Mouse (Mus musculus): ENCODE results near the gene Tceal5. TPM values are rescaled to one million over a fixed set of nuclear protein-coding genes. Genes with fewer than 3 reads are reported as not detected.

Tceal5 gene
- polyA plus RNA-seq (2015; fragmentation: Nextera tagmentation; extraction: Ambion mirVana), result 35.3 and 37.8 TPM in 2 replicates

GRCm38 (mm10) chrX:136203664-136204066, at the start of gene Tceal5:
Gene Tceal5, minus strand, starts transcription at chrX:136203876.
- ATAC-seq (ENCODE audit: low FRiP score, low read depth), result peak; percentile 95
- Histone ChIP-seq H3K9me3 (no peaks in the 10 kb centered on the region), H3K9ac (peak within 1 kb of the TSS; percentile 54), H3K4me1 (replicated peaks) (no peaks in the 10 kb centered on the region), H3K27ac (replicated peaks) (peak within 1 kb of the TSS; percentile 78), H3K4me2 (peak within 1 kb of the TSS; percentile 54), H3K27me3 (no peaks in the 10 kb centered on the region), H3K4me3 (peak within 1 kb of the TSS; percentile 51), H3K36me3 (no peaks in the 10 kb centered on the region)
- 15% methylated on average over 9 of the region's 9 CpGs for WGBS

- H3K9me3 ChIP-seq, result no peaks in the 10 kb centered on the region
- no peaks in the 10 kb centered on the region for H3K27me3 ChIP-seq
- H3K4me2 ChIP-seq, result no peak overlapping the region
- H3K27ac ChIP-seq (replicated peaks), result no peak overlapping the region
- WGBS, result 69% methylated on average over 6 of the region's 6 CpGs
- H3K4me1 ChIP-seq (replicated peaks), result no peaks in the 10 kb centered on the region
- ATAC-seq (ENCODE audit: low FRiP score, low read depth), result no peak
- H3K36me3 ChIP-seq, result no peaks in the 10 kb centered on the region
- no peak overlapping the region for H3K4me3 ChIP-seq
- no peak overlapping the region for H3K9ac ChIP-seq
These were observed 48.5 kb upstream of the Tceal5 start for GRCm38 (mm10) chrX:136252023-136252729.

- H3K27ac ChIP-seq (replicated peaks), result no peak overlapping the region
- 77% methylated on average over 7 of the region's 7 CpGs for WGBS
- H3K4me2 ChIP-seq, result no peak overlapping the region
- no peak overlapping the region for H3K9ac ChIP-seq
- H3K4me1 ChIP-seq (replicated peaks), result no peaks in the 10 kb centered on the region
- H3K9me3 ChIP-seq, result no peaks in the 10 kb centered on the region
- H3K27me3 ChIP-seq, result no peaks in the 10 kb centered on the region
- no peak overlapping the region for H3K4me3 ChIP-seq
- no peak for ATAC-seq (ENCODE audit: low FRiP score, low read depth)
- no peaks in the 10 kb centered on the region for H3K36me3 ChIP-seq
These were observed 46.0 kb upstream of the Tceal5 start for GRCm38 (mm10) chrX:136249671-136250070.

GRCm38 (mm10) chrX:136248811-136249210, 45.1 kb upstream of the Tceal5 start:
- WGBS, result 75% methylated on average over 6 of the region's 6 CpGs
- no peak for ATAC-seq (ENCODE audit: low FRiP score, low read depth)

GRCm38 (mm10) chrX:136245521-136246071, 41.9 kb upstream of the Tceal5 start:
- Histone ChIP-seq H3K4me3 (peak overlapping the region; percentile 59), H3K9me3 (no peaks in the 10 kb centered on the region)

More at GRCm38 (mm10) chrX:136248811-136249210, 45.1 kb upstream of the Tceal5 start:
- H3K36me3 ChIP-seq, result no peaks in the 10 kb centered on the region
- H3K9ac ChIP-seq, result no peak overlapping the region
- no peak overlapping the region for H3K4me2 ChIP-seq
- no peaks in the 10 kb centered on the region for H3K27me3 ChIP-seq
- no peak overlapping the region for H3K27ac ChIP-seq (replicated peaks)
- H3K4me1 ChIP-seq (replicated peaks), result no peaks in the 10 kb centered on the region
- H3K9me3 ChIP-seq, result no peaks in the 10 kb centered on the region
- H3K4me3 ChIP-seq, result no peak overlapping the region

GRCm38 (mm10) chrX:136244574-136245229, 41.0 kb upstream of the Tceal5 start, which contains the start of gene Tceal9:
Gene Tceal9, plus strand, starts transcription at chrX:136245079.
- H3K4me2 ChIP-seq, result peak within 1 kb of the TSS; percentile 53
- 23% methylated on average over 20 of the region's 20 CpGs for WGBS
- peak within 1 kb of the TSS; percentile 86 for H3K27ac ChIP-seq (replicated peaks)
- no peaks in the 10 kb centered on the region for H3K4me1 ChIP-seq (replicated peaks)
- H3K27me3 ChIP-seq, result no peaks in the 10 kb centered on the region
- no peaks in the 10 kb centered on the region for H3K9me3 ChIP-seq
- no peaks in the 10 kb centered on the region for H3K36me3 ChIP-seq
- H3K4me3 ChIP-seq, result peak within 1 kb of the TSS; percentile 59
- peak; percentile 97 for ATAC-seq (ENCODE audit: low FRiP score, low read depth)
- peak within 1 kb of the TSS; percentile 62 for H3K9ac ChIP-seq

More at GRCm38 (mm10) chrX:136245521-136246071, 41.9 kb upstream of the Tceal5 start:
- ATAC-seq (ENCODE audit: low FRiP score, low read depth), result peak; percentile 82
- H3K9ac ChIP-seq, result peak overlapping the region; percentile 62
- no peaks in the 10 kb centered on the region for H3K4me1 ChIP-seq (replicated peaks)
- no peaks in the 10 kb centered on the region for H3K36me3 ChIP-seq
- no peaks in the 10 kb centered on the region for H3K27me3 ChIP-seq
- peak overlapping the region; percentile 86 for H3K27ac ChIP-seq (replicated peaks)
- WGBS, result 42% methylated on average over 15 of the region's 15 CpGs
- peak overlapping the region; percentile 53 for H3K4me2 ChIP-seq

GRCm38 (mm10) chrX:136243181-136243580, 39.5 kb upstream of the Tceal5 start:
- Histone ChIP-seq H3K27ac (replicated peaks) (no peak overlapping the region), H3K36me3 (no peaks in the 10 kb centered on the region), H3K27me3 (no peaks in the 10 kb centered on the region), H3K4me2 (no peak overlapping the region), H3K4me1 (replicated peaks) (no peaks in the 10 kb centered on the region), H3K4me3 (no peak overlapping the region), H3K9ac (no peak overlapping the region), H3K9me3 (no peaks in the 10 kb centered on the region)
- no peak for ATAC-seq (ENCODE audit: low FRiP score, low read depth)
- WGBS, result 85% methylated on average over 2 of the region's 2 CpGs

- 53% methylated on average over 3 of the region's 3 CpGs for WGBS
- H3K4me1 ChIP-seq (replicated peaks), result no peaks in the 10 kb centered on the region
- H3K36me3 ChIP-seq, result no peaks in the 10 kb centered on the region
- no peaks in the 10 kb centered on the region for H3K9me3 ChIP-seq
- ATAC-seq (ENCODE audit: low FRiP score, low read depth), result no peak
- no peak overlapping the region for H3K4me3 ChIP-seq
- H3K27ac ChIP-seq (replicated peaks), result no peak overlapping the region
- 0 out of 2 replicates have a peak, but pooled peaks cover 3% of the 10 kb centered on the region for H3K27me3 ChIP-seq
- H3K9ac ChIP-seq, result no peak overlapping the region
- H3K4me2 ChIP-seq, result no peak overlapping the region
These were observed 34.4 kb upstream of the Tceal5 start for GRCm38 (mm10) chrX:136238118-136238517.

- no peak for ATAC-seq (ENCODE audit: low FRiP score, low read depth)
- Histone ChIP-seq H3K27ac (replicated peaks) (no peak overlapping the region), H3K9me3 (no peaks in the 10 kb centered on the region), H3K9ac (no peak overlapping the region), H3K36me3 (no peaks in the 10 kb centered on the region), H3K4me3 (no peak overlapping the region), H3K4me2 (no peak overlapping the region), H3K4me1 (replicated peaks) (no peaks in the 10 kb centered on the region), H3K27me3 (0 out of 2 replicates have a peak, but pooled peaks cover 9% of the 10 kb centered on the region)
- 67% methylated on average over 5 of the region's 5 CpGs for WGBS
These were observed 24.1 kb upstream of the Tceal5 start for GRCm38 (mm10) chrX:136227768-136228167.

- H3K4me1 ChIP-seq (replicated peaks), result no peaks in the 10 kb centered on the region
- ATAC-seq (ENCODE audit: low FRiP score, low read depth), result no peak
- no peak overlapping the region for H3K4me2 ChIP-seq
- 0 out of 2 replicates have a peak, but pooled peaks cover 5% of the 10 kb centered on the region for H3K27me3 ChIP-seq
- H3K9ac ChIP-seq, result no peak overlapping the region
- no peak overlapping the region for H3K27ac ChIP-seq (replicated peaks)
- H3K36me3 ChIP-seq, result no peaks in the 10 kb centered on the region
- 82% methylated on average over 6 of the region's 6 CpGs for WGBS
- H3K4me3 ChIP-seq, result no peak overlapping the region
- H3K9me3 ChIP-seq, result no peaks in the 10 kb centered on the region
These were observed 20.0 kb upstream of the Tceal5 start for GRCm38 (mm10) chrX:136223714-136224113.

GRCm38 (mm10) chrX:136216303-136216702, 12.6 kb upstream of the Tceal5 start:
- no peak overlapping the region for H3K27ac ChIP-seq (replicated peaks)
- ATAC-seq (ENCODE audit: low FRiP score, low read depth), result no peak
- H3K4me3 ChIP-seq, result no peak overlapping the region
- H3K4me1 ChIP-seq (replicated peaks), result 0 out of 2 replicates have a peak, but pooled peaks cover 4% of the 10 kb centered on the region
- no peaks in the 10 kb centered on the region for H3K27me3 ChIP-seq
- no peaks in the 10 kb centered on the region for H3K9me3 ChIP-seq
- H3K9ac ChIP-seq, result no peak overlapping the region
- no peaks in the 10 kb centered on the region for H3K36me3 ChIP-seq
- 48% methylated on average over 1 of the region's 1 CpGs for WGBS
- no peak overlapping the region for H3K4me2 ChIP-seq
